Mouse (Mus musculus): Measurements from ENCODE around the gene 4930503E14Rik. TPM values are rescaled to one million over a fixed set of nuclear protein-coding genes. Genes with fewer than 3 reads are reported as not detected.

Gene 4930503E14Rik
- not detected in 2 replicates for polyA plus RNA-seq (2015; fragmentation: Nextera tagmentation; extraction: Ambion mirVana)

DNA sequence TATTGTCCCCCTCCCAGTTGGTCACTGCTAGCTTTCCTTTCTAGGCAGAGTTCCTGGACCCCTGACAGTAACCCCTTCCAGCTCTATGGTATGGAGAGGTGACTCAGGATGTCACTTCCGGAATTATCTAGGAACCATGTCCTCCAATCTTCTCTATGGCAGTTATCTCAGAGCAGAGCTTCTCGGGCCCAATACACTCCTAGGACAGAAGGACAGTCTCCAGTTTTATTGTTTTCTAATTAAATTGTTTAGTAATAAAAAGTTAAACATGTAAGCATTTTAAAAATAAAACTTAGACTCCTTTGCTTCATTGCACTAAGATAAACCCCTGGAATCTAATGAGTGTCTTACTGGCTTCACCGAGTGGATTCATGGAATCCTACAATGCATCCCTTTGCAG, at the start of gene 4930503E14Rik:
4930503E14Rik (minus strand) TSS at position 101 of the 400 bp plus-strand sequence.

DNA sequence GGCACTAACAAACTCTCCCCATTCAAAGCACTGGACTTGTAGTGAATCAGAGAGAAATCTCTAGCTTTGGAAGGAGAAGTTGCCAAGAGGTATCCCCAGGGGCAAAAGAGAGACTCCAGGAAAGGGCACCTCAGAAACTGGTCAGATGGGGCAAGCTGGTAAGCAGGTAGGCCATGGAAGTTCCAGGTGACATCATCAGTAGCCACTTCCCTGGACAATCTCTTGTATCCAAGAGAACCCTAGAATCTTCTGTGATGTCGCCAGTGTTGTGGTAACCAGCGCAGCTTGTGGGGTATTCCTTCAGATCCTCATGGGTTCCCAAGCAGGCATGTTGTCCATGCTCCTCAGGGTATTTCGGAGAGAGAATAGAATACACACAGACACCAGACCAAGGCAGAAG, 15.7 kb downstream of the 4930503E14Rik start, which contains the start of gene Gm8212:
Gm8212 (plus strand) TSS at position 301 of the 400 bp plus-strand sequence.

GRCm38 (mm10) chr14:44123551-44123950, 89.5 kb downstream of the 4930503E14Rik start, which contains the start of gene Gm3327:
Gene Gm3327 (plus strand): TSS chr14:44123851.

Other genes starting within 250 kb of the 4930503E14Rik start
- gene Ang6, start 211.0 kb downstream of the 4930503E14Rik start, polyA plus RNA-seq (2015; fragmentation: Nextera tagmentation; extraction: Ambion mirVana), result not detected in 2 replicates
- gene Ear2, start 110.6 kb downstream of the 4930503E14Rik start, polyA plus RNA-seq (2015; fragmentation: Nextera tagmentation; extraction: Ambion mirVana), result 0.26 TPM in 1 of 2 replicates, not detected in the other
- gene Gm3327, start 89.4 kb downstream of the 4930503E14Rik start, polyA plus RNA-seq (2015; fragmentation: Nextera tagmentation; extraction: Ambion mirVana), result not detected in 2 replicates
- gene Gm8212, start 15.6 kb downstream of the 4930503E14Rik start, polyA plus RNA-seq (2015; fragmentation: Nextera tagmentation; extraction: Ambion mirVana), result not detected in 2 replicates
- not detected in 2 replicates for gene Gm8220, start 72.3 kb upstream of the 4930503E14Rik start, polyA plus RNA-seq (2015; fragmentation: Nextera tagmentation; extraction: Ambion mirVana)
- gene Gm5930, start 125.3 kb upstream of the 4930503E14Rik start, polyA plus RNA-seq (2015; fragmentation: Nextera tagmentation; extraction: Ambion mirVana), result not detected in 2 replicates
- not detected in 2 replicates for gene Gm8229, start 152.1 kb upstream of the 4930503E14Rik start, polyA plus RNA-seq (2015; fragmentation: Nextera tagmentation; extraction: Ambion mirVana)
- not detected in 2 replicates for gene Gm3371, start 197.4 kb upstream of the 4930503E14Rik start, polyA plus RNA-seq (2015; fragmentation: Nextera tagmentation; extraction: Ambion mirVana)
- gene Gm8232, start 220.4 kb upstream of the 4930503E14Rik start, polyA plus RNA-seq (2015; fragmentation: Nextera tagmentation; extraction: Ambion mirVana), result not detected in 2 replicates

All from skeletal muscle tissue, postnatal 0 days (tissue).